Mouse (Mus musculus) liver, adult (tissue): ENCODE data around the gene Ccdc144b.

Source experiments
- GATA4 ChIP-seq: IDR thresholded peaks from 2 replicates; pipeline ENCODE4 v1.6.1; 2014; ENCODE audit warnings: mild to moderate bottlenecking, low read length; ENCODE audit not compliant: insufficient replicate concordance

Gene Ccdc144b

GRCm38 (mm10) chr3:35990715-35991114 is 62.6 kb downstream of the Ccdc144b start:
- TF ChIP-seq GATA4, result no peak

DNA sequence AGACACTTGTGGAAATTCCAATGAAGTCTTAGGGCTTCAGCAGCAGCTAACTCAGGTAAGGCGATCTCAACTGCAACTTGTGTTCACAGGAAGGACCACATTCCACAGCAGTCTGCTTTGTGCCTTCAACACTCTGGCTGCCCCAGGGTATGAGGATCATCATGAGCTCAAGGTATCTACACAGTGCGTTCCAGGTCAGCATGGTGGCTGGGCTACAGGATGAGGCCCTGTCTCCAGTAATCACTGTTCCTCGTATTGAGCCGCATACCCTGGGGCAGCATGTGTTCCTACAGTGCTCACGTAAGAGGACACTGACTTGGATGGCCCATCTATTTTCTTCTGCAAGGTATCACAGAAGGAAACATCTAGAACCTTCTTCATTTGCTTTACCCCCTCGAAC is 65.3 kb downstream of the Ccdc144b start:
- no peak for TF ChIP-seq GATA4

DNA sequence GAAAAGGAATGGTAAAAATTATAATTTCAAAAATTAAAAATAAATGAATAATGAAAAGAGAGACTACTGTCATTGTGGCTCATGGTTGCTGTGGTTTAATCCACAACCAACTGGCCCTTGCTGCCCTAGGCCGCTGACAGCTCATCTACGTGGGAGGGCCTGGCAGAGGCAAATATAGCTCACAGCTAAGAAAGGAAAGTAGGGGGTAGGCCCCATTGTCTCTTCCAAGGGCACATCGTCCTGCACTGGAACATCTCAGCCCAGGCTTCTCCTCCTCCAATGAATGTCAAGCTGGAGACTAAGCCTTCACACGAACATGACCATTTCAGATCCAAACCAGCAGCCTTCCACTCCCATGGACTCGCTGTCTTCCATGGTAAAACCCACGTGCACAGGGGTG is 67.1 kb downstream of the Ccdc144b start:
- TF ChIP-seq GATA4, result no peak

DNA sequence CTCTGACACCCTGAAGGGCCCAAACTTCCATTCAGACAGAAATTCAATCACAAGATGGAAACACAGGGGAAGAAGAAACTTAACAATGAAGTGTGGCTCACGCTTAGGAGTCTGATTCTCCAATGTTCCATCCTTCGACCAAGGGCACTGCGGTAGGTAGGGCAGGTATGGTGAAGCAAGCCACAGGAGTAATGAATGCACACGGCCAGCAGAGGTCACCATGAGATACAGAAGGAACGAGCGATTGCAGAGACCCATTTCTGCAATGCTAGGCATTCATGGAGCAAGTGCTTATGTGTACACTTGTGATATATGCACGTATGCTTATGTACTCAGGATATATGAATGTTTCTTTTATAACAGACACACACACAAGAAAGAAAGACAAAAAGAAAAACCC is 79.8 kb downstream of the Ccdc144b start:
- TF ChIP-seq GATA4, result no peak

GRCm38 (mm10) chr3:35972985-35973384 is 80.4 kb downstream of the Ccdc144b start:
- no peak for TF ChIP-seq GATA4

GRCm38 (mm10) chr3:35971149-35971548 is 82.2 kb downstream of the Ccdc144b start:
- TF ChIP-seq GATA4, result no peak

DNA sequence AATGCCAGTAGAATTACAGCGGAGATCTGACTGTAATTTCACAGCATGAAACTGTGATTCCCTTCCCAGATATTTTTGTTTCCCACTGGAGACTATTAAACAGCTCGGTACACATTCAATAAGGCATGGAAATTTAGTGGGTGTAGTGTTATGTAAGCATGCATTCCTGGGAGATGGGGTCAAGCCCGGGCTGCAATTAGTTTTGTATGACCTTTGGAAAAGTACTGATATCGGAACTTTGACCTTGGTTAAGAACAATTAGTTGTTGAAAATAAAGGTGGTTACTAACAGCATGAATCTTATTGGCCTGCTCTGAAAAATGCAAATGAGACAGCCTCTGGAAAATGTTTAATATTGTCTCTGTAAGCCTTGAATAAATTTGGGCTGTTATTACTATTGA is 82.9 kb downstream of the Ccdc144b start:
- no peak for TF ChIP-seq GATA4

DNA sequence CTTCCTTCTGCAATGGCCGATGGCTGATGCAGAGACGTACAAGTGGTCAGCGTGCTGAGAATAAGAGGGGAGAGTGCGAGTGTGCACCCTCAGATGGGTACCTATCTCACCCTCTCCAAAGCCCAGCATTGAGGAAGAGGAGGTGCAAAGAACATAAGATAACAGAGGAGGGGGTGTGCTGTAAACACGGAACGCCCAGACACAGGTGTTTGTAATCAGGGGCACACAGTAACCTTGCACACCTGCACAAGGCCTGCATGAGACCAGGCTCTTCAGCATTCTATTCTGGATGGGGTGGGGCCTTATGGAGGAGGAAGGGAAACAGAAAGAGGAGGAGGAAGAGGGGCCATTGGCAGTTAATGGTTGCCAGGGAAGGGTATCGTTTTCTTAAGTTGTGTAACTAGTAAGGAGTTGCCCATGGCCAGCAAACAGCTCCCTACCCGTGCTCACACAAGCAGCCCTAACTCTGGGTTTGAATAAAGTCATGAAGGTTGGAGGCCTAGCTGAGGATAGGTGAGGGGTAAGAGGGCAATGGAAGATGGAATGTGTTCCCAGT is 85.9 kb downstream of the Ccdc144b start:
- TF ChIP-seq GATA4, result no peak

- no peak for TF ChIP-seq GATA4
These were observed 86.9 kb downstream of the Ccdc144b start for GRCm38 (mm10) chr3:35966493-35966892.

GRCm38 (mm10) chr3:35964928-35965327 is 88.4 kb downstream of the Ccdc144b start:
- no peak for TF ChIP-seq GATA4

DNA sequence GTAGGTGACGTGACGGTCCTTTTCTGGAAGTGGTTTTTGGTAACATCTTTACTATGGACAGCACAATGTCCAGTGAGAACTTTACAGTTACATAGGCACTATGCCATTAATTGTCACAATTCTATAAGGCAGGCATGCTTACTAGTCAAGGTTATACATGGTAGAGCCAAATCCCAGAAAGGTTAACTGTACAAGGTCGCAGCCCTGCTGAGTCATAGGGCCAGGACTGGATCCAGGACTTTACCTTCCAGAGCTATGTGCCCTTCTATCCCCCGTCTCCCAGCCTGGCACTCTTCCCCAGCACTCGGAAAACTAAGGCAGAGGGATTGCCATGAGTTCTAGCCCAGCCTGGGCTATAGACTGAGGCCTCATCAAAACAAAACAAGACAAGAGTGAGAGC is 89.4 kb downstream of the Ccdc144b start:
- TF ChIP-seq GATA4, result no peak

GRCm38 (mm10) chr3:35963401-35963800 is 89.9 kb downstream of the Ccdc144b start:
- no peak for TF ChIP-seq GATA4

- TF ChIP-seq GATA4, result no peak
These were observed 90.4 kb downstream of the Ccdc144b start for GRCm38 (mm10) chr3:35962967-35963366.
